Mouse (Mus musculus): ENCODE measurements around the gene Usp51.

DNA sequence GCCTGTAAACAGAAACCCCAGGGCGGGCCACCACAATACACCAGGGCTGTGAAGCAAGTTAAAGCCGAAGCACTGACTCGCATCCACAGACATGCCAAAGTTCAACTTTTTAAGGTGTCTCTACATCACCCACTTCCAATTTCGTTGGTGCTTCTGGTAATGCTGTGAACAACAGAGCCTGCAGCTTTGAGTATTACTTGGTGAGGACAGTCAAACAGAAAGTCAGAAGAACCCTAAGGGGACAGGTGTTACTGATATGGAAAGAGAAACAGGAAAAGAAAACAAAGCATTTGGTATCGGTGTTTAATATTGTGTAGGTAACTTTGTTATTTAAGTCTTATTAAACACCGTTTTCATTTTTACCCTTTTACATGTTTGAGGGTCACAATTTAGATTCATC lies 29.7 kb upstream of the Usp51 start:
- TF ChIP-seq MAFK (IDR thresholded peaks at IDR 0.05; ENCODE audit: insufficient read depth, low read depth, low read length) (no peak), ZNF384 (IDR thresholded peaks at IDR 0.05; ENCODE audit: low read depth, low read length) (no peak)
